Comparison of ENCODE assay signal across 16 mouse cellular contexts in the genomic region with DNA sequence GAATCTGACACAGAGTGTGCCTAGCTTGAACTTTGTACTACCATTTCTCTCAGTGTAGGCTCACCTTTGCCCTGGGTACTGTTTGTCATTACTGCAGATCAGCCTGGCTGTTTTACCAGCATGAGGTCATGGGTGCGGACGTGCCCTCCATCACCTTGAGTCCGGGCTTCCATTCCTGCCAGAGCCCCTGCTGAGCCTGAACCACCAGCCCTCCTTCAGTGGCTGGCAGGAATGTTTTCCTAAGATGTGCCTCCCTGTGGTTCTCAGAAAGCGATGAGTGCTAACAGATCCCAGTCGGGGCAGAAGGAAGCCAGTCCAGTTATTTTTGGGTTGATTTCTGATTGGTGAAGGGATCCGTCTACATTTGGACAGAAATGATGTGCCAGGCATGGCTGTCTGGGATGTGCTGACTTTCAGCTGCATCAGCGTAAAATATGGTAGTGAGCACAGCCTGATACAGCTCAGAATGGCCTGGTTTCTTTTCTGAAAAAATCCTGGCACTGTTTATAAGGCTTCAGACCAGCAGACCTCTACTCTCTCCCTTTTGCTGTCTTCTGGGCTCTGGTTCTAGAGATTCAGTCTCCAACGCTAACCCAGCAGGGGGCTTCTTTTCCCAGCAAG.
DNase-seq lines count a peak whose midpoint lies in the region; ATAC-seq lines count a peak whose summit lies in the region.
"Had no signal": no experiment of that assay in that cellular context is flagged by ENCODE, and none has a peak within 500 bp of the region (broad histone marks: within the 10 kb centered on the region; RNA-seq: fewer than 3 reads in every experiment).

No protein-coding gene starts in this region.

- no peak for DNase-seq in heart, adult 8-10 months (ENCODE audit: low spot score)
- peak; percentile 49 for DNase-seq in neural tube, embryonic 10.5 days (ENCODE audit: extremely low spot score, low spot score)
- no peak for DNase-seq in embryonic facial prominence, embryonic 14.5 days (ENCODE audit: low spot score)
- peak; percentile 64 for DNase-seq in yolk sac, embryonic 10.5 days (ENCODE audit: low spot score)
- no peak for DNase-seq in left cerebral cortex, postnatal 14 days (ENCODE audit: low spot score in 2 of 2)
- DNase-seq: cerebellum, postnatal 36 days; lung, embryonic 14.5 days had no signal

- ATAC-seq in heart, embryonic 16.5 days (replicated peaks; ENCODE audit: extremely low read depth, insufficient read depth, low FRiP score), result peak; percentile 76
- no peak for ATAC-seq in neural tube, embryonic 15.5 days (ENCODE audit: low FRiP score)
- ATAC-seq in embryonic facial prominence, embryonic 14.5 days (ENCODE audit: low read depth), result no peak
- ATAC-seq in CD4-positive, CD25-positive, alpha-beta regulatory T cell, adult 4 months, result no peak
- ATAC-seq: activated CD4-positive, CD25-positive, alpha-beta regulatory T cell, adult 4 months; forebrain, embryonic 14.5 days had no signal

- peaks cover 12% of the 10 kb centered on the region for H3K4me1 ChIP-seq in heart, embryonic 16.5 days (ENCODE audit: control insufficient read depth, insufficient read depth, low read length)
- H3K4me1 ChIP-seq in neural tube, embryonic 15.5 days, result no peaks in the 10 kb centered on the region
- H3K4me1 ChIP-seq in embryonic facial prominence, embryonic 14.5 days (ENCODE audit: control insufficient read depth, insufficient read depth, low read length), result peaks cover 21% of the 10 kb centered on the region; the same call in 1 of the 2 replicates
- H3K4me1 ChIP-seq: neural tube, embryonic 13.5 days had no signal

- H3K4me2 ChIP-seq in heart, embryonic 16.5 days (ENCODE audit: low read depth, low read length), result no peak overlapping the region
- no peak overlapping the region for H3K4me2 ChIP-seq in neural tube, embryonic 15.5 days
- no peak overlapping the region for H3K4me2 ChIP-seq in embryonic facial prominence, embryonic 14.5 days (ENCODE audit: low read depth, low read length)
- H3K4me2 ChIP-seq: lung, embryonic 14.5 days; midbrain, embryonic 11.5 days; neural tube, embryonic 13.5 days had no signal

- no peak overlapping the region for H3K4me3 ChIP-seq in heart, embryonic 16.5 days (ENCODE audit: low read length)
- H3K4me3 ChIP-seq in neural tube, embryonic 15.5 days (replicated peaks), result no peak overlapping the region
- H3K4me3 ChIP-seq in embryonic facial prominence, embryonic 14.5 days (ENCODE audit: low read depth, low read length), result no peak overlapping the region
- H3K4me3 ChIP-seq: neural tube, embryonic 13.5 days had no signal

- H3K36me3 ChIP-seq in heart, embryonic 16.5 days (ENCODE audit: control insufficient read depth, insufficient read depth), result no peaks in the 10 kb centered on the region
- no peaks in the 10 kb centered on the region for H3K36me3 ChIP-seq in neural tube, embryonic 15.5 days
- no peaks in the 10 kb centered on the region for H3K36me3 ChIP-seq in embryonic facial prominence, embryonic 14.5 days (ENCODE audit: control insufficient read depth, insufficient read depth, low read length)
- H3K36me3 ChIP-seq: neural tube, embryonic 13.5 days had no signal

- intact Hi-C loops in left cerebral cortex, postnatal 14 days (cut with DNase I), result no loop called here

- no peak overlapping the region for H3K9ac ChIP-seq in heart, embryonic 16.5 days (ENCODE audit: low read length)
- H3K9ac ChIP-seq in neural tube, embryonic 15.5 days (replicated peaks), result no peak overlapping the region
- H3K9ac ChIP-seq in embryonic facial prominence, embryonic 14.5 days (ENCODE audit: low read depth, low read length), result no peak overlapping the region
- H3K9ac ChIP-seq: lung, embryonic 14.5 days; neural tube, embryonic 13.5 days had no signal

- H3K27ac ChIP-seq in heart, embryonic 16.5 days (ENCODE audit: low read length), result peak overlapping the region; percentile 63
- no peak overlapping the region for H3K27ac ChIP-seq in neural tube, embryonic 15.5 days (replicated peaks)
- peak overlapping the region; percentile 69 for H3K27ac ChIP-seq in embryonic facial prominence, embryonic 14.5 days (replicated peaks; ENCODE audit: low read depth, low read length)
- H3K27ac ChIP-seq: kidney, postnatal 0 days; neural tube, embryonic 13.5 days had no signal

- H3K9me3 ChIP-seq in heart, embryonic 16.5 days (replicated peaks; ENCODE audit: control insufficient read depth, low read length), result no peaks in the 10 kb centered on the region
- H3K9me3 ChIP-seq in neural tube, embryonic 15.5 days (replicated peaks), result 0 out of 2 replicates have a peak, but pooled peaks cover 4% of the 10 kb centered on the region
- 0 out of 2 replicates have a peak, but pooled peaks cover 6% of the 10 kb centered on the region for H3K9me3 ChIP-seq in embryonic facial prominence, embryonic 14.5 days (ENCODE audit: control insufficient read depth, low read length)
- H3K9me3 ChIP-seq: neural tube, embryonic 13.5 days had no signal

- H3K27me3 ChIP-seq in heart, embryonic 16.5 days (ENCODE audit: control insufficient read depth, insufficient read depth, low read length), result no peaks in the 10 kb centered on the region
- no peaks in the 10 kb centered on the region for H3K27me3 ChIP-seq in neural tube, embryonic 15.5 days (replicated peaks)
- H3K27me3 ChIP-seq in embryonic facial prominence, embryonic 14.5 days (replicated peaks; ENCODE audit: control insufficient read depth, insufficient read depth, low read length), result no peaks in the 10 kb centered on the region
- H3K27me3 ChIP-seq: CH12.LX; neural tube, embryonic 13.5 days had no signal

- 17% methylated on average over 8 of the region's 8 CpGs for WGBS in heart, embryonic 16.5 days
- WGBS in neural tube, embryonic 15.5 days, result 54% methylated on average over 8 of the region's 8 CpGs
- 41% methylated on average over 8 of the region's 8 CpGs for WGBS in embryonic facial prominence, embryonic 14.5 days

Comparison
In these comparisons a context has a peak if more than half of its experiments do, and no peak if none do; other contexts are left out.
1. DNase-seq: peak in neural tube, embryonic 10.5 days (single experiment) and yolk sac, embryonic 10.5 days (single experiment); none in heart, adult 8-10 months (single experiment), embryonic facial prominence, embryonic 14.5 days (single experiment) and left cerebral cortex, postnatal 14 days (0 of 2).